Comparison of ENCODE assay signal across 8 mouse cellular contexts in the genomic region with DNA sequence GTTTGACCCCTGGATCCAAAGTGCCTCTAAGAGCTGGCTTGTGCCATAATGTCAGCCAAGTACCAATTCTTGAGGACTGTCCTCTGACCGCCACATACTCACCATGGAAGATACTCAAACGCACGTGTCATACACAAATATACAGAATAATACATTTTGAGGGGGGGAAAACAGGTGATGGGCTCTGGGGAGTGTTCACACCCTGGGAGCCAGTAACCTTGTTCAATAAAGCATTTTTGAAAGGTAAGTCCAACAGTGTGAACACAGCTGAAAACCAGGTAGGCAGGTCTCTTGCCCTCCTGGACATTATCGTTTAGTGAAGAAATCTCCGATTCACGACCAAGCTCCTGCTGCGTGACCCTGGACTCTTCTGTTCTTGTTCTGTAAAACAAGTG. TPM values are rescaled to one million over a fixed set of nuclear protein-coding genes. Genes with fewer than 3 reads are reported as not detected.
A peak's percentile ranks its signal among the peaks of the same experiment; 100 is the strongest.
DNase-seq lines count a peak whose midpoint lies in the region; ATAC-seq and TF ChIP-seq lines count a peak whose summit lies in the region.

No protein-coding gene starts in this region.

- peaks cover 6% of the 10 kb centered on the region; the same call in 1 of the 2 replicates for H3K4me1 ChIP-seq in heart, embryonic 11.5 days (ENCODE audit: control insufficient read depth, insufficient read depth, low read length)
- peaks cover 13% of the 10 kb centered on the region for H3K4me1 ChIP-seq in embryonic facial prominence, embryonic 13.5 days
- H3K4me1 ChIP-seq in hindbrain, postnatal 0 days (ENCODE audit: insufficient read depth, low read length), result peaks cover 4% of the 10 kb centered on the region; the same call in 1 of the 2 replicates
- peaks cover 18% of the 10 kb centered on the region for H3K4me1 ChIP-seq in midbrain, embryonic 13.5 days (replicated peaks)

- no peaks in the 10 kb centered on the region for H3K36me3 ChIP-seq in heart, embryonic 11.5 days (ENCODE audit: control insufficient read depth, insufficient read depth, low read length)
- peaks cover 5% of the 10 kb centered on the region; the same call in 1 of the 2 replicates for H3K36me3 ChIP-seq in embryonic facial prominence, embryonic 13.5 days
- no peaks in the 10 kb centered on the region for H3K36me3 ChIP-seq in hindbrain, postnatal 0 days (ENCODE audit: insufficient read depth, low read length)
- 0 out of 2 replicates have a peak, but pooled peaks cover 9% of the 10 kb centered on the region for H3K36me3 ChIP-seq in midbrain, embryonic 13.5 days

- TF ChIP-seq CTCF in hindbrain, postnatal 0 days (IDR thresholded peaks at IDR 0.05; ENCODE audit: low read depth), result no peak

- WGBS in heart, embryonic 11.5 days (ENCODE audit: insufficient replicate concordance), result 35% methylated on average over 7 of the region's 7 CpGs
- 39% methylated on average over 7 of the region's 7 CpGs for whole genome bisulfite sequencing in embryonic facial prominence, embryonic 13.5 days
- 38% methylated on average over 7 of the region's 7 CpGs for WGBS in hindbrain, postnatal 0 days
- WGBS in midbrain, embryonic 13.5 days, result 40% methylated on average over 7 of the region's 7 CpGs

- H3K4me3 ChIP-seq in heart, embryonic 11.5 days (ENCODE audit: low read depth, low read length), result peak overlapping the region; percentile 91; the same call in 1 of the 2 replicates
- peak overlapping the region; percentile 99 for H3K4me3 ChIP-seq in embryonic facial prominence, embryonic 13.5 days
- no peak overlapping the region for H3K4me3 ChIP-seq in hindbrain, postnatal 0 days (ENCODE audit: low read length)
- H3K4me3 ChIP-seq in midbrain, embryonic 13.5 days (replicated peaks), result peak overlapping the region; percentile 97; the same call in 1 of the 2 replicates

- no peaks in the 10 kb centered on the region for H3K9me3 ChIP-seq in heart, embryonic 11.5 days (replicated peaks; ENCODE audit: control insufficient read depth, low read length)
- H3K9me3 ChIP-seq in embryonic facial prominence, embryonic 13.5 days, result no peaks in the 10 kb centered on the region
- no peaks in the 10 kb centered on the region for H3K9me3 ChIP-seq in hindbrain, postnatal 0 days (ENCODE audit: low read length)
- no peaks in the 10 kb centered on the region for H3K9me3 ChIP-seq in midbrain, embryonic 13.5 days

- no peak overlapping the region for H3K27ac ChIP-seq in heart, embryonic 11.5 days (ENCODE audit: low read depth, low read length)
- peak overlapping the region; percentile 91; the same call in 1 of the 2 replicates for H3K27ac ChIP-seq in embryonic facial prominence, embryonic 13.5 days
- H3K27ac ChIP-seq in hindbrain, postnatal 0 days, result no peak overlapping the region
- no peak overlapping the region for H3K27ac ChIP-seq in midbrain, embryonic 13.5 days

- H3K4me2 ChIP-seq in heart, embryonic 11.5 days, result no peak overlapping the region
- peak overlapping the region; percentile 65 for H3K4me2 ChIP-seq in embryonic facial prominence, embryonic 13.5 days
- 0 out of 2 replicates have a peak overlapping the region, but pooled peaks have one; percentile 0 for H3K4me2 ChIP-seq in hindbrain, postnatal 0 days (ENCODE audit: low read depth, low read length)
- H3K4me2 ChIP-seq in midbrain, embryonic 13.5 days (replicated peaks), result no peak overlapping the region; the same call in 1 of the 2 replicates

- 0 out of 2 replicates have a peak, but pooled peaks have one; percentile 16 for ATAC-seq in heart, embryonic 11.5 days (replicated peaks; ENCODE audit: insufficient number of reproducible peaks, low FRiP score, low TSS enrichment)
- ATAC-seq in embryonic facial prominence, embryonic 13.5 days (ENCODE audit: insufficient number of reproducible peaks, insufficient read depth, low FRiP score, low TSS enrichment, low read depth), result 0 out of 2 replicates have a peak, but pooled peaks have one; percentile 37
- ATAC-seq in hindbrain, postnatal 0 days, result peak; percentile 46
- ATAC-seq in midbrain, embryonic 13.5 days, result no peak; the same call in 1 of the 2 replicates

- no peak overlapping the region; the same call in 1 of the 2 replicates for H3K9ac ChIP-seq in heart, embryonic 11.5 days (ENCODE audit: low read depth, low read length)
- no peak overlapping the region for H3K9ac ChIP-seq in embryonic facial prominence, embryonic 13.5 days
- H3K9ac ChIP-seq in hindbrain, postnatal 0 days (replicated peaks; ENCODE audit: low read length), result no peak overlapping the region
- no peak overlapping the region for H3K9ac ChIP-seq in midbrain, embryonic 13.5 days (replicated peaks)

- H3K27me3 ChIP-seq in heart, embryonic 11.5 days (ENCODE audit: control insufficient read depth, insufficient read depth, low read length), result no peaks in the 10 kb centered on the region
- H3K27me3 ChIP-seq in embryonic facial prominence, embryonic 13.5 days, result no peaks in the 10 kb centered on the region
- H3K27me3 ChIP-seq in hindbrain, postnatal 0 days (ENCODE audit: insufficient read depth, low read length), result no peaks in the 10 kb centered on the region
- no peaks in the 10 kb centered on the region for H3K27me3 ChIP-seq in midbrain, embryonic 13.5 days

- no peak for DNase-seq in heart, adult 11 months
- DNase-seq in hindbrain, postnatal 0 days (ENCODE audit: low spot score), result no peak
- no peak for DNase-seq in ovary, postnatal 14 days (ENCODE audit: low spot score)
- no peak for DNase-seq in spleen, postnatal 14 days (ENCODE audit: low spot score in 2 of 2)
- DNase-seq in urinary bladder, postnatal 10 days (ENCODE audit: low spot score), result no peak

RNA-seq across cellular contexts. Expression of a gene that starts 0.4 kb away (rescaled TPM):
- polyA plus RNA-seq in heart, embryonic 11.5 days (2014; fragmentation: Nextera tagmentation; extraction: Ambion mirVana), result 65.2 and 68.7 TPM in 2 replicates
- polyA plus RNA-seq in embryonic facial prominence, embryonic 13.5 days (2015; fragmentation: Nextera tagmentation; extraction: Ambion mirVana), result 52.8 and 63.4 TPM in 2 replicates
- 50.0 and 62.1 TPM in 2 replicates for total RNA-seq in hindbrain, postnatal 0 days (2014; rRNA removed)
- polyA plus RNA-seq in hindbrain, postnatal 0 days (2015; fragmentation: Nextera tagmentation; extraction: Ambion mirVana), result 57.4 and 59.1 TPM in 2 replicates
- 69.7 and 70.5 TPM in 2 replicates for polyA plus RNA-seq in midbrain, embryonic 13.5 days (2015; fragmentation: Nextera tagmentation; extraction: Ambion mirVana)

RNA-seq across cellular contexts. Expression of a gene that starts 24.8 kb away (rescaled TPM):
- 6.1 and 8.3 TPM in 2 replicates for polyA plus RNA-seq in heart, embryonic 11.5 days (2014; fragmentation: Nextera tagmentation; extraction: Ambion mirVana)
- 6.3 and 8.1 TPM in 2 replicates for polyA plus RNA-seq in embryonic facial prominence, embryonic 13.5 days (2015; fragmentation: Nextera tagmentation; extraction: Ambion mirVana)
- total RNA-seq in hindbrain, postnatal 0 days (2014; rRNA removed), result 2.3 and 5.0 TPM in 2 replicates
- polyA plus RNA-seq in hindbrain, postnatal 0 days (2015; fragmentation: Nextera tagmentation; extraction: Ambion mirVana), result 4.7 and 4.8 TPM in 2 replicates
- polyA plus RNA-seq in midbrain, embryonic 13.5 days (2015; fragmentation: Nextera tagmentation; extraction: Ambion mirVana), result 2.6 and 3.1 TPM in 2 replicates

RNA-seq across cellular contexts. Expression of a gene that starts 54.6 kb away (rescaled TPM):
- 0.39 and 0.73 TPM in 2 replicates for polyA plus RNA-seq in heart, embryonic 11.5 days (2014; fragmentation: Nextera tagmentation; extraction: Ambion mirVana)
- 0.74 and 1.4 TPM in 2 replicates for polyA plus RNA-seq in embryonic facial prominence, embryonic 13.5 days (2015; fragmentation: Nextera tagmentation; extraction: Ambion mirVana)
- 4.1 and 4.9 TPM in 2 replicates for total RNA-seq in hindbrain, postnatal 0 days (2014; rRNA removed)
- 3.7 and 4.9 TPM in 2 replicates for polyA plus RNA-seq in hindbrain, postnatal 0 days (2015; fragmentation: Nextera tagmentation; extraction: Ambion mirVana)
- polyA plus RNA-seq in midbrain, embryonic 13.5 days (2015; fragmentation: Nextera tagmentation; extraction: Ambion mirVana), result 2.5 and 2.7 TPM in 2 replicates

Comparison
In these comparisons a context has a peak if more than half of its experiments do, and no peak if none do; other contexts are left out.
1. H3K4me2 ChIP-seq: peak in embryonic facial prominence, embryonic 13.5 days (single experiment) and hindbrain, postnatal 0 days (single experiment); none in heart, embryonic 11.5 days (single experiment) and midbrain, embryonic 13.5 days (single experiment).